In genomic region chr11:120706120-120706519, GRCm38 (mm10) we compare ENCODE assay signal across 18 mouse cellular contexts. TPM values are rescaled to one million over a fixed set of nuclear protein-coding genes. Genes with fewer than 3 reads are reported as not detected.
A peak's percentile ranks its signal among the peaks of the same experiment; 100 is the strongest.
DNase-seq lines count a peak whose midpoint lies in the region; ATAC-seq and TF ChIP-seq lines count a peak whose summit lies in the region.
"Had no signal": no experiment of that assay in that cellular context is flagged by ENCODE, and none has a peak within 500 bp of the region (broad histone marks: within the 10 kb centered on the region; RNA-seq: fewer than 3 reads in every experiment).

No protein-coding gene starts in this region.

- 60% methylated on average over 5 of the region's 5 CpGs for WGBS in kidney, embryonic 14.5 days
- 55% methylated on average over 5 of the region's 5 CpGs for WGBS in midbrain, postnatal 0 days
- WGBS in midbrain, embryonic 11.5 days, result 55% methylated on average over 5 of the region's 5 CpGs
- WGBS in embryonic facial prominence, embryonic 15.5 days, result 68% methylated on average over 5 of the region's 5 CpGs
- 54% methylated on average over 5 of the region's 5 CpGs for WGBS in stomach, embryonic 16.5 days

- no peak for TF ChIP-seq CTCF in midbrain, postnatal 0 days (IDR thresholded peaks at IDR 0.05)

- peak overlapping the region; percentile 28; the same call in 1 of the 2 replicates for H3K9ac ChIP-seq in kidney, embryonic 14.5 days (ENCODE audit: low read depth, low read length)
- 0 out of 2 replicates have a peak overlapping the region, but pooled peaks have one; percentile 13 for H3K9ac ChIP-seq in midbrain, postnatal 0 days (replicated peaks; ENCODE audit: low read length, poor library complexity, severe bottlenecking)
- no peak overlapping the region for H3K9ac ChIP-seq in midbrain, embryonic 11.5 days (ENCODE audit: low read length)
- no peak overlapping the region for H3K9ac ChIP-seq in embryonic facial prominence, embryonic 15.5 days
- no peak overlapping the region; the same call in 1 of the 2 replicates for H3K9ac ChIP-seq in stomach, embryonic 16.5 days (ENCODE audit: low read length)
- H3K9ac ChIP-seq: liver, embryonic 12.5 days had no signal

- H3K36me3 ChIP-seq in kidney, embryonic 14.5 days (ENCODE audit: control insufficient read depth, insufficient read depth, low read length), result peaks cover 27% of the 10 kb centered on the region
- peaks cover 24% of the 10 kb centered on the region for H3K36me3 ChIP-seq in midbrain, postnatal 0 days (ENCODE audit: insufficient read depth, low read length)
- no peaks in the 10 kb centered on the region; the same call in 1 of the 2 replicates for H3K36me3 ChIP-seq in midbrain, embryonic 11.5 days (ENCODE audit: control insufficient read depth, insufficient read depth, low read length)
- H3K36me3 ChIP-seq in embryonic facial prominence, embryonic 15.5 days, result peaks cover 22% of the 10 kb centered on the region
- no peaks in the 10 kb centered on the region for H3K36me3 ChIP-seq in stomach, embryonic 16.5 days (ENCODE audit: control insufficient read depth, insufficient read depth, low read length)

- H3K4me1 ChIP-seq in kidney, embryonic 14.5 days (ENCODE audit: control insufficient read depth, insufficient read depth, low read length), result peaks cover 49% of the 10 kb centered on the region
- H3K4me1 ChIP-seq in midbrain, postnatal 0 days (ENCODE audit: insufficient read depth, low read length), result 0 out of 2 replicates have a peak, but pooled peaks cover 4% of the 10 kb centered on the region
- H3K4me1 ChIP-seq in midbrain, embryonic 11.5 days (ENCODE audit: control insufficient read depth, insufficient read depth, low read length), result peaks cover 36% of the 10 kb centered on the region
- H3K4me1 ChIP-seq in embryonic facial prominence, embryonic 15.5 days, result peaks cover 70% of the 10 kb centered on the region
- H3K4me1 ChIP-seq in stomach, embryonic 16.5 days (ENCODE audit: control insufficient read depth, insufficient read depth, low read length), result peaks cover 41% of the 10 kb centered on the region

- ATAC-seq in kidney, embryonic 14.5 days (ENCODE audit: low FRiP score, low TSS enrichment), result no peak
- no peak for ATAC-seq in midbrain, postnatal 0 days (ENCODE audit: low FRiP score)
- ATAC-seq in midbrain, embryonic 11.5 days (ENCODE audit: low FRiP score), result no peak
- no peak for ATAC-seq in embryonic facial prominence, embryonic 15.5 days (ENCODE audit: insufficient number of reproducible peaks, low FRiP score, low TSS enrichment, low read depth)
- no peak for ATAC-seq in stomach, embryonic 16.5 days (ENCODE audit: insufficient read depth, low FRiP score)
- ATAC-seq: forebrain, embryonic 16.5 days; hindbrain, postnatal 0 days; liver, embryonic 12.5 days had no signal

- no peak overlapping the region for H3K4me3 ChIP-seq in kidney, embryonic 14.5 days (ENCODE audit: low read length)
- H3K4me3 ChIP-seq in midbrain, postnatal 0 days (ENCODE audit: low read depth, low read length), result no peak overlapping the region
- no peak overlapping the region for H3K4me3 ChIP-seq in midbrain, embryonic 11.5 days (ENCODE audit: low read depth, low read length)
- H3K4me3 ChIP-seq in embryonic facial prominence, embryonic 15.5 days (replicated peaks), result no peak overlapping the region
- H3K4me3 ChIP-seq in stomach, embryonic 16.5 days (replicated peaks; ENCODE audit: low read length), result no peak overlapping the region
- H3K4me3 ChIP-seq: erythroblast, embryonic 14.5 days; liver, embryonic 12.5 days had no signal

- H3K27me3 ChIP-seq in kidney, embryonic 14.5 days (ENCODE audit: control insufficient read depth, insufficient read depth, low read length), result no peaks in the 10 kb centered on the region
- no peaks in the 10 kb centered on the region for H3K27me3 ChIP-seq in midbrain, postnatal 0 days (ENCODE audit: insufficient read depth, low read length)
- H3K27me3 ChIP-seq in midbrain, embryonic 11.5 days (ENCODE audit: control insufficient read depth, insufficient read depth, low read length), result no peaks in the 10 kb centered on the region
- H3K27me3 ChIP-seq in embryonic facial prominence, embryonic 15.5 days, result no peaks in the 10 kb centered on the region
- H3K27me3 ChIP-seq in stomach, embryonic 16.5 days (ENCODE audit: control insufficient read depth, insufficient read depth, low read length), result no peaks in the 10 kb centered on the region
- H3K27me3 ChIP-seq: liver, embryonic 12.5 days had no signal

- H3K9me3 ChIP-seq in kidney, embryonic 14.5 days (ENCODE audit: control insufficient read depth, low read length), result no peaks in the 10 kb centered on the region
- no peaks in the 10 kb centered on the region for H3K9me3 ChIP-seq in midbrain, postnatal 0 days (ENCODE audit: low read length)
- H3K9me3 ChIP-seq in midbrain, embryonic 11.5 days (ENCODE audit: control insufficient read depth, low read length), result no peaks in the 10 kb centered on the region
- H3K9me3 ChIP-seq in embryonic facial prominence, embryonic 15.5 days (replicated peaks), result no peaks in the 10 kb centered on the region
- no peaks in the 10 kb centered on the region for H3K9me3 ChIP-seq in stomach, embryonic 16.5 days (replicated peaks; ENCODE audit: control insufficient read depth, low read length)
- H3K9me3 ChIP-seq: liver, embryonic 12.5 days had no signal

- peak overlapping the region; percentile 71; the same call in 1 of the 2 replicates for H3K27ac ChIP-seq in kidney, embryonic 14.5 days (ENCODE audit: low read depth, low read length)
- no peak overlapping the region for H3K27ac ChIP-seq in midbrain, postnatal 0 days (ENCODE audit: low read depth, low read length)
- H3K27ac ChIP-seq in midbrain, embryonic 11.5 days (ENCODE audit: low read depth, low read length), result no peak overlapping the region
- H3K27ac ChIP-seq in embryonic facial prominence, embryonic 15.5 days (replicated peaks), result peak overlapping the region; percentile 76; the same call in 1 of the 2 replicates
- H3K27ac ChIP-seq in stomach, embryonic 16.5 days (ENCODE audit: low read length), result 0 out of 2 replicates have a peak overlapping the region, but pooled peaks have one; percentile 12
- H3K27ac ChIP-seq: hindbrain, postnatal 0 days; liver, embryonic 12.5 days had no signal

- no peak for DNase-seq in kidney, adult 18-20 months
- no peak for DNase-seq in midbrain, postnatal 0 days (ENCODE audit: low spot score)
- no peak for DNase-seq in midbrain, embryonic 11.5 days (ENCODE audit: low spot score, missing footprints)
- DNase-seq in ovary, postnatal 36 days (ENCODE audit: low spot score), result no peak
- no peak for DNase-seq in spleen, adult 18-20 months
- DNase-seq: cerebellum, adult 9-10 months; kidney, adult 2 months; kidney, postnatal 4 days; right cerebral cortex, adult 18-20 months; thymus, postnatal 4 days had no signal

- no peak overlapping the region for H3K4me2 ChIP-seq in kidney, embryonic 14.5 days (replicated peaks; ENCODE audit: low read depth, low read length)
- H3K4me2 ChIP-seq in midbrain, postnatal 0 days (ENCODE audit: low read depth, low read length, poor library complexity, severe bottlenecking), result no peak overlapping the region
- H3K4me2 ChIP-seq in midbrain, embryonic 11.5 days, result no peak overlapping the region
- no peak overlapping the region for H3K4me2 ChIP-seq in embryonic facial prominence, embryonic 15.5 days (replicated peaks)
- no peak overlapping the region for H3K4me2 ChIP-seq in stomach, embryonic 16.5 days (ENCODE audit: low read depth, low read length)
- H3K4me2 ChIP-seq: liver, embryonic 12.5 days had no signal

RNA-seq across cellular contexts. Expression of gene Cenpx, which starts 7.4 kb away (rescaled TPM):
- polyA plus RNA-seq in kidney, embryonic 14.5 days (2014; fragmentation: Nextera tagmentation; extraction: Ambion mirVana), result 157 and 195 TPM in 2 replicates
- total RNA-seq in midbrain, postnatal 0 days (2014; rRNA removed), result 70.8 and 76.0 TPM in 2 replicates
- 94.5 and 94.6 TPM in 2 replicates for polyA plus RNA-seq in midbrain, postnatal 0 days (2015; fragmentation: Nextera tagmentation; extraction: Ambion mirVana)
- polyA plus RNA-seq in midbrain, embryonic 11.5 days (2014; fragmentation: Nextera tagmentation; extraction: Ambion mirVana), result 119 and 131 TPM in 2 replicates
- 145 and 157 TPM in 2 replicates for polyA plus RNA-seq in embryonic facial prominence, embryonic 15.5 days (2015; fragmentation: Nextera tagmentation; extraction: Ambion mirVana)
- polyA plus RNA-seq in stomach, embryonic 16.5 days (2015; fragmentation: Nextera tagmentation; extraction: Ambion mirVana), result 138 and 153 TPM in 2 replicates

RNA-seq across cellular contexts. Expression of gene Lrrc45, which starts 7.6 kb away (rescaled TPM):
- 41.9 and 43.1 TPM in 2 replicates for polyA plus RNA-seq in kidney, embryonic 14.5 days (2014; fragmentation: Nextera tagmentation; extraction: Ambion mirVana)
- total RNA-seq in midbrain, postnatal 0 days (2014; rRNA removed), result 44.8 and 47.8 TPM in 2 replicates
- 46.8 and 51.0 TPM in 2 replicates for polyA plus RNA-seq in midbrain, postnatal 0 days (2015; fragmentation: Nextera tagmentation; extraction: Ambion mirVana)
- polyA plus RNA-seq in midbrain, embryonic 11.5 days (2014; fragmentation: Nextera tagmentation; extraction: Ambion mirVana), result 30.9 TPM in 2 replicates
- 69.7 and 82.2 TPM in 2 replicates for polyA plus RNA-seq in embryonic facial prominence, embryonic 15.5 days (2015; fragmentation: Nextera tagmentation; extraction: Ambion mirVana)
- 59.1 and 62.9 TPM in 2 replicates for polyA plus RNA-seq in stomach, embryonic 16.5 days (2015; fragmentation: Nextera tagmentation; extraction: Ambion mirVana)

RNA-seq across cellular contexts. Expression of gene Rac3, which starts 15.2 kb away (rescaled TPM):
- 5.0 and 28.7 TPM in 2 replicates for polyA plus RNA-seq in kidney, embryonic 14.5 days (2014; fragmentation: Nextera tagmentation; extraction: Ambion mirVana)
- 766 and 788 TPM in 2 replicates for total RNA-seq in midbrain, postnatal 0 days (2014; rRNA removed)
- polyA plus RNA-seq in midbrain, postnatal 0 days (2015; fragmentation: Nextera tagmentation; extraction: Ambion mirVana), result 808 and 853 TPM in 2 replicates
- polyA plus RNA-seq in midbrain, embryonic 11.5 days (2014; fragmentation: Nextera tagmentation; extraction: Ambion mirVana), result 9.9 and 12.3 TPM in 2 replicates
- polyA plus RNA-seq in embryonic facial prominence, embryonic 15.5 days (2015; fragmentation: Nextera tagmentation; extraction: Ambion mirVana), result 64.5 and 75.4 TPM in 2 replicates
- polyA plus RNA-seq in stomach, embryonic 16.5 days (2015; fragmentation: Nextera tagmentation; extraction: Ambion mirVana), result 34.6 and 35.3 TPM in 2 replicates

RNA-seq across cellular contexts. Expression of gene Dcxr, which starts 21.0 kb away (rescaled TPM):
- polyA plus RNA-seq in kidney, embryonic 14.5 days (2014; fragmentation: Nextera tagmentation; extraction: Ambion mirVana), result 21.1 and 23.2 TPM in 2 replicates
- total RNA-seq in midbrain, postnatal 0 days (2014; rRNA removed), result 6.9 and 11.2 TPM in 2 replicates
- 9.9 and 12.3 TPM in 2 replicates for polyA plus RNA-seq in midbrain, postnatal 0 days (2015; fragmentation: Nextera tagmentation; extraction: Ambion mirVana)
- 10.6 and 12.4 TPM in 2 replicates for polyA plus RNA-seq in midbrain, embryonic 11.5 days (2014; fragmentation: Nextera tagmentation; extraction: Ambion mirVana)
- polyA plus RNA-seq in embryonic facial prominence, embryonic 15.5 days (2015; fragmentation: Nextera tagmentation; extraction: Ambion mirVana), result 35.9 and 36.6 TPM in 2 replicates
- 43.0 and 46.0 TPM in 2 replicates for polyA plus RNA-seq in stomach, embryonic 16.5 days (2015; fragmentation: Nextera tagmentation; extraction: Ambion mirVana)

RNA-seq across cellular contexts. Expression of gene Cbr2, which starts 25.8 kb away (rescaled TPM):
- 0.47 TPM in 1 of 2 replicates, not detected in the other for polyA plus RNA-seq in kidney, embryonic 14.5 days (2014; fragmentation: Nextera tagmentation; extraction: Ambion mirVana)
- 3.6 and 5.2 TPM in 2 replicates for total RNA-seq in midbrain, postnatal 0 days (2014; rRNA removed)
- polyA plus RNA-seq in midbrain, postnatal 0 days (2015; fragmentation: Nextera tagmentation; extraction: Ambion mirVana), result 4.0 and 4.4 TPM in 2 replicates
- polyA plus RNA-seq in midbrain, embryonic 11.5 days (2014; fragmentation: Nextera tagmentation; extraction: Ambion mirVana), result 1.00 and 1.1 TPM in 2 replicates
- polyA plus RNA-seq in embryonic facial prominence, embryonic 15.5 days (2015; fragmentation: Nextera tagmentation; extraction: Ambion mirVana), result 193 and 315 TPM in 2 replicates
- 112 and 150 TPM in 2 replicates for polyA plus RNA-seq in stomach, embryonic 16.5 days (2015; fragmentation: Nextera tagmentation; extraction: Ambion mirVana)
- total RNA-seq: ES-E14 had no signal
- polyA plus RNA-seq: erythroblast, embryonic 14.5 days had no signal

Comparison
In these comparisons a context has a peak if more than half of its experiments do, and no peak if none do; other contexts are left out.
1. H3K9ac ChIP-seq: peak in kidney, embryonic 14.5 days (single experiment) and midbrain, postnatal 0 days (single experiment); none in midbrain, embryonic 11.5 days (single experiment), embryonic facial prominence, embryonic 15.5 days (single experiment) and stomach, embryonic 16.5 days (single experiment).
2. RNA of gene Rac3, which starts 15.2 kb away (polyA plus RNA-seq): 808 to 853 TPM in midbrain, postnatal 0 days; 64.5 to 75.4 TPM in embryonic facial prominence, embryonic 15.5 days, 34.6 to 35.3 TPM in stomach, embryonic 16.5 days, 9.9 to 12.3 TPM in midbrain, embryonic 11.5 days and 5.0 to 28.7 TPM in kidney, embryonic 14.5 days; every median in the first group is over 10 times any median in the second.
3. H3K27ac ChIP-seq: peak in kidney, embryonic 14.5 days (single experiment), embryonic facial prominence, embryonic 15.5 days (single experiment) and stomach, embryonic 16.5 days (single experiment); none in midbrain, postnatal 0 days (single experiment) and midbrain, embryonic 11.5 days (single experiment).